Mouse (Mus musculus): Measurements from ENCODE around the gene Vmn1r129.
"Not testable (repeated sequence)": the region's sequence is repeated elsewhere in the genome, so short reads cannot be mapped to it uniquely, and the experiment has no call there.

The Vmn1r129 gene

GRCm38 (mm10) chr7:21361191-21361590 lies at the start of gene Vmn1r129:
Gene Vmn1r129 (minus strand): TSS chr7:21361291.
- in situ Hi-C loops (cut with MboI; ENCODE audit: low sequenced_read_pairs), result not testable (repeated sequence)

- in situ Hi-C loops (cut with MboI; ENCODE audit: low sequenced_read_pairs), result not testable (repeated sequence)
Observed at GRCm38 (mm10) chr7:21349073-21349472, 12.0 kb downstream of the Vmn1r129 start, which contains the start of gene Vmn1r128. Gene Vmn1r128 (plus strand): TSS chr7:21349373.

- in situ Hi-C loops (cut with MboI; ENCODE audit: low sequenced_read_pairs), result not testable (repeated sequence)
Observed at GRCm38 (mm10) chr7:21319761-21320160, 41.3 kb downstream of the Vmn1r129 start, which contains the start of gene Vmn1r127. Gene Vmn1r127 (minus strand): TSS chr7:21319861.
